Mouse (Mus musculus) erythroblast, embryonic 14.5 days (primary cell): Measurements from ENCODE around the gene Pkn1.

Experiments used
- GATA1 ChIP-seq: IDR thresholded peaks from 2 replicates; pipeline ENCODE4 v1.6.1; 2012; ENCODE audit warnings: low read length, inconsistent platforms, mixed read lengths
- TAL1 ChIP-seq: IDR thresholded peaks from 3 replicates; pipeline ENCODE4 v1.6.1; 2012; ENCODE audit warnings: low read length, inconsistent platforms, mixed read lengths

GRCm38 (mm10) chr8:83672936-83673335 lies 26.0 kb downstream of the Pkn1 start:
- TF ChIP-seq TAL1 (no peak), GATA1 (no peak)
